Comparison of ENCODE assay signal across 8 mouse cellular contexts in the genomic region with DNA sequence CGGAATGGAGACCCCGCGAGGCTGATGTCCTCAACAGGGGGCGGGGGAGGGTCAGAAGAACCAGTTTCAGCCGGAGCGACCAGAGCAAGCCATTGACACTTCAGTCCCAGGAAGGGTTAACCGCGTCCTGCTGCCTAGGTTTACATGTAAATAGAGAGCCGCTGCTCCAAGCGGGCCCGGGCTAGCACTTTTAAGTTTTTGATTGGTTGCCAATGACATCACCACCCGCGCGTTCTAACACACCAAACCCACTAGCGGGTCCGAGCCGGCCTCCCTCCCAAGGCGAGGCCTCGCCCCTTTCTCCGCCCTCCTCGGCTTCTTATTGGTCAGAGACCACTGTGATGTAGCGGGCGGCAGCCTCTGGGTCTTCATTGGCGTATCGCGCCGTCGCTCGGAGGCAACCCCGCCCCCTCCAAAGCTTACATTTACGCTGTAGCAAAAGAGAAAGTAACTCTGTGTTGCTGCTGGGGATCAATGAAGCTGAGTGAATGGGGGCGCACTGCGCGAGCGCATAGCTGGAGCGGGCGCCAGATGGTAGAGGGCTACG. TPM values are rescaled to one million over a fixed set of nuclear protein-coding genes. Genes with fewer than 3 reads are reported as not detected.
DNase-seq lines count a peak whose midpoint lies in the region; ATAC-seq lines count a peak whose summit lies in the region.

1700056E22Rik (minus strand) TSS at position 291 of the 547 bp plus-strand sequence.

- H3K36me3 ChIP-seq in hindbrain, embryonic 15.5 days, result no peaks in the 10 kb centered on the region

- peak; percentile 100 for DNase-seq in T-cell, adult 2 months (ENCODE audit: low spot score)
- DNase-seq in cerebellum, postnatal 36 days, result peak; percentile 96 to 97
- DNase-seq in frontal cortex, postnatal 36 days (ENCODE audit: low spot score in 2 of 2), result peak; percentile 95 to 98
- peak; percentile 97 for DNase-seq in left cerebral cortex, adult 11 months (ENCODE audit: low spot score)
- peak; percentile 99 to 100 for DNase-seq in lung, postnatal 4 days
- peak; percentile 96 for DNase-seq in retina, postnatal 7 days (ENCODE audit: low read depth, low spot score)
- peak; percentile 83 for DNase-seq in urinary bladder, adult 2 months (ENCODE audit: low spot score)

- peak within 1 kb of the TSS; percentile 90 for H3K27ac ChIP-seq in hindbrain, embryonic 15.5 days (replicated peaks)

- H3K4me3 ChIP-seq in hindbrain, embryonic 15.5 days, result peak within 1 kb of the TSS; percentile 66

- H3K27me3 ChIP-seq in hindbrain, embryonic 15.5 days, result 0 out of 2 replicates have a peak, but pooled peaks cover 6% of the 10 kb centered on the region

- peaks cover 37% of the 10 kb centered on the region for H3K4me1 ChIP-seq in hindbrain, embryonic 15.5 days (replicated peaks)

- peak; percentile 100 for ATAC-seq in hindbrain, embryonic 15.5 days (ENCODE audit: low FRiP score, low read depth)

- H3K9ac ChIP-seq in hindbrain, embryonic 15.5 days, result peak within 1 kb of the TSS; percentile 85

- WGBS in hindbrain, embryonic 15.5 days, result under 1% methylated on average over 38 of the region's 38 CpGs

- no peaks in the 10 kb centered on the region for H3K9me3 ChIP-seq in hindbrain, embryonic 15.5 days

- peak within 1 kb of the TSS; percentile 99 for H3K4me2 ChIP-seq in hindbrain, embryonic 15.5 days

RNA-seq across cellular contexts. Expression of gene 1700056E22Rik, which starts in this region (rescaled TPM):
- polyA plus RNA-seq in hindbrain, embryonic 15.5 days (2015; fragmentation: Nextera tagmentation; extraction: Ambion mirVana), result 0.67 and 0.73 TPM in 2 replicates
- polyA plus RNA-seq in urinary bladder, adult 2 months (2012; rRNA removed), result 0.66 and 0.94 TPM in 2 replicates

Comparison
In these comparisons a context has a peak if more than half of its experiments do, and no peak if none do; other contexts are left out.
1. Peak in every context shown above with its lines: DNase-seq, ATAC-seq, H3K4me3 ChIP-seq and H3K27ac ChIP-seq.
2. Peak in ATAC-seq, H3K4me3 ChIP-seq, H3K27ac ChIP-seq, H3K9ac ChIP-seq and H3K4me2 ChIP-seq in hindbrain, embryonic 15.5 days; RNA of the gene not detected or under 1 TPM.
3. Peak in DNase-seq in urinary bladder, adult 2 months; RNA of the gene not detected or under 1 TPM.